Mouse (Mus musculus): Measurements from ENCODE around the gene Dnaaf1.
A peak's percentile ranks its signal among the peaks of the same experiment; 100 is the strongest.

Gene Dnaaf1

GRCm38 (mm10) chr8:119571135-119571534 is 3.9 kb upstream of the Dnaaf1 start:
- no peak for DNase-seq (ENCODE audit: low spot score in 2 of 2)

GRCm38 (mm10) chr8:119572411-119572810 is 2.6 kb upstream of the Dnaaf1 start:
- DNase-seq (ENCODE audit: low spot score in 2 of 2) = no peak

- no peak for DNase-seq (ENCODE audit: low spot score in 2 of 2)
Observed at GRCm38 (mm10) chr8:119575366-119575726, 311 bp downstream of the Dnaaf1 start.

DNA sequence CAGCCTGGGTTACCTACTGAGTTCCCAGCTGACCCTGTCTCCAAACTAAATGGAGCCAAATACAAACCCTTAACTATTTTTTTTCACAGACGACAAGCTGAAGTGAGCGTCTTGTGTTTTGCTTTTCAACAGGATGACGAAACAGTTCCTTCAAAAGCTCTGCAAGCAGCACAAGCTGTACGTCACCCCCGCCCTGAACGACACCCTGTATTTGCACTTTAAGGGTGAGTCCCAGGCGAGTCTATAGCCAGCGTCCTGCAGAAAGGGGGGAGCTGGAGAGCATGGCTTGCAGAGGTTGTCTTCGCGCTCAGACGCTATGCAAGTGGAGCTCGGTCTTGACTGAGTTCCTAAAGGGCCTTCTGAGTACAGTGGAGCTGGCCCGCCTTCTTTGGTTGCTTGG is 4.1 kb downstream of the Dnaaf1 start:
- DNase-seq (ENCODE audit: low spot score in 2 of 2) = no peak

- no peak for DNase-seq (ENCODE audit: low spot score in 2 of 2)
Observed at GRCm38 (mm10) chr8:119580441-119581161, 5.6 kb downstream of the Dnaaf1 start.

GRCm38 (mm10) chr8:119585901-119586300 is 10.9 kb downstream of the Dnaaf1 start:
- DNase-seq (ENCODE audit: low spot score in 2 of 2) = no peak

DNA sequence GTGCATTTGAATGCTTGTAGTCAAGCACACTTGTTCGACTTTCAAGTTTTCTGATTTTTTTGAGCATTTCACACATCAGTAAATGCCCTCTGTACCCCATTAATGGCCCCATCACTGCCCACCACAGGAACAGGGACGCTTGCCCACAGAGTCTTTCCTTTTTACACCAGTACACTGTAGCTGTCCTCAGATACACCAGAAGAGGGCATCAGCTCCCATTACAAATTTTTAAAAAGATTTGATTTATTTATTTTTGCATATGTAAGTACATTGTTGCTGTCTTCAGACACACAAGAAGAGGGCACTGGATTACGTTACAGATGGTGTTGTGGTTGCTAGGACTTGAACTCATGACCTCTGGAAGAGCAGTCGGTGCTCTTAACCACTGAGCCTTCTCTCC is 13.3 kb downstream of the Dnaaf1 start:
- DNase-seq (ENCODE audit: low spot score in 2 of 2) = no peak

DNA sequence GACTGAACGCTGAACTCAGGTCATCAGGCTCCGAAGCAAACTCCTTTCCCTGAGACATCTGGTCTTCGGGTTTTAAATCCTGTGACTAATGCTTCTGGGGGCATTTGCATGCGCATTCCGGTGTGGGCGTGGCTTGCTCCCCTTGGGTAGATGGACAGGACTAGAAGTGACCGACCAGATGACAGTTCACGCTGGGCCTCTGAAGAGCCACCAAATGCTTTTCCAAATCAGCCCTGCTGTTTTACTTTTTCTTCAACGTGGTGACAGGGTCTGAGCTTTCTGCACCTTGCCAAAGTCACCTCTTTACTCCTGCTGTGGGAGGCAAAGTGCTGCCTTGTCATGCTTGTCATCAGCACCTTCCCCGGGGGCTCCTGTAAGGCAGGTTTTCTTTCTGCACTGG is 13.8 kb downstream of the Dnaaf1 start:
- no peak for DNase-seq (ENCODE audit: low spot score in 2 of 2)

DNA sequence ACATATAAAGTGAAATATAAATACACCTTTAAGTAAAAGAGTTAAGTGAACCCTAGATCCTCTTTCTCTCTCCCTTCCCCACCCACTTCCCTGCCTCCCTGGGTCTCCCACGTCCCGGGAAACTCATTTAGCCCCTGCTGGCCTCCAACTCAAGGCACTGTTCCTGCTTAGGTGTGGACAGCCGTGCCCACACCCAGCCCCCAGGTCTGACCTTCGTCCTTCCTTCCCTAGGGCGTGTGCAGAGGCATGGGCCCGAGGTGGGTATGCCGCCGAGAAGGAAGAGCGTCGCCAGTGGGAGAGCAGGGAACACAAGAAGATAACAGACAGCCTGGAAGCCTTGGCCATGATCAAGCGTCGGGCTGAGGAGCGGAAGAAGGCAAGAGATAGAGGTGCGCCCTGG is 15.3 kb downstream of the Dnaaf1 start:
- no peak for DNase-seq (ENCODE audit: low spot score in 2 of 2)

DNA sequence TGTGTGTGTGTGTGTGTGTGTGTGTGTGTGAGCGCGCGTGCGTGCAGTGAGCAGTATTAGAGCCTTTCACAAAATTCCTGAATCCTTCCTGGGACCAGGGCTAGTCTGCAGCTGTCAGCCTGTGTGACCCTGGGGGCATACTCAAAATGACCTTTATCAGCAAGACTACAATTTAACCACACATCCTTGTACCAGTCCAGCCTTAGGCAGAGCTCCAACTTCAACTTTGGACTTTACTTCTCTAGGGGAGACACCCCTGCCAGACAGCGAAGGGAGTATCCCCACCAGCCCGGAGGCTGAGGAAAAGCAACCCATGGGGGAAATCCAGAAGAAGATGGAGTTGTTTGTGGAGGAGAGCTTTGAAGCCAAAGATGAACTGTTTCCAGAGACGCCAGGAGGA is 16.4 kb downstream of the Dnaaf1 start:
- no peak for DNase-seq (ENCODE audit: low spot score in 2 of 2)

DNA sequence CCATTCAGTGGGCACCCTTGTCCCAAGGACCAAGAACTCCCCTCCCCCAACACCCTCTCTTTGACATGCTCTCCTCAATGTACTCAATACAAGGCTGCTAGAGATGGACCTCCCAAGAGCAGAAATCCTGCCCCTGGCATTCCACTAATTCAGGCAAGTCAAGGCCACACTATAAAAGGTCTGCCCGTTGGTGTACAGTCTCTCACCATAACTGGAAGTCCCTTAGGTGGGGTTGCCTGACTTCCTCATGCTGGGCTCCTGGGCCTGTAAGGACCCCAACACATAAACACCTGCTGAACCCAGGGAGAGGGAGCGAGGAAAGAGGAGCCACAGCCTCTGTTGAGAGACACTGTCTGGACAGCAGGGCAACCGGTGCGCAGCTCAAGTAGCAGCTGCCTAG is 28.7 kb downstream of the Dnaaf1 start:
- DNase-seq (ENCODE audit: low spot score in 2 of 2) = no peak

DNA sequence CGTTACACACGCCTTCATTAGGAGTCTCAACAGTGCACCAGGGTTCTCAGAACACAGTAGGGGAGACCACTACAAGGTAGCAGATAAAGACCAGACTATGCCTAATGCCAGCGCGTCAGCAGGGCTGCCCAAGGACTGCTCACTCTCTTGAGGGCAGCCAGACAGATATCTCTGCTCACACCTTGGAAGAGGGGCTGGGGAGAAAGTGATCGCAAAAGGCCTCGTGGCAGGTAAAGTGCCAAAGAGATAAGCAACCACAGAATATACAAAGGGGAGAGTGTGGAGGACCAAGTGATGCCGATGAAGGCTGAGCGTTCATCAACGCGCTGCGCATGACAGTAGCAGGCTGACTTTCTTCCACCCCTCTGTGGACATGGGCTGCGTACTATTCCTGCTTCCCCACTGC is 29.4 kb downstream of the Dnaaf1 start:
- DNase-seq (ENCODE audit: low spot score in 2 of 2) = no peak

- DNase-seq (ENCODE audit: low spot score in 2 of 2) = peak; percentile 96
Observed at GRCm38 (mm10) chr8:119604996-119605395, 30.0 kb downstream of the Dnaaf1 start, which contains the start of gene Taf1c. Gene Taf1c, minus strand, starts transcription at chr8:119605222.

DNA sequence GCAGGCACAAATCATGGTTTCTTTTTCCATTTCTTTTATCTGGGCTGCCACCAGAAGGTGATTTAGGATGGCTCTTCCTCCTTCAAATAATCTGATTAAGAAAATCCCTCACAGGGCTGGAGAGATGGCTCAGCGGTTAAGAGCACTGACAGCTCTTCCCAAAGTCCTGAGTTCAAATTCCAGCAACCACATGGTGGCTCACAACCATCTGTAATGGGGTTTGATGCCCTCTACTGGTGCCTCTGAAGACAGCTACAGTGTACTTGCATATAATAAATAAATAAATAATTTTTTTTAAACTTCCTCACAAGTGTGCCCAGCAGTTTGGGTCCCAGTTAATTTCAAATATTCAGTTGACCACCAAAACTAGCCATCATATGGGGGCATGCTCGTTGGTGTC is 31.2 kb downstream of the Dnaaf1 start:
- DNase-seq (ENCODE audit: low spot score in 2 of 2) = no peak

DNA sequence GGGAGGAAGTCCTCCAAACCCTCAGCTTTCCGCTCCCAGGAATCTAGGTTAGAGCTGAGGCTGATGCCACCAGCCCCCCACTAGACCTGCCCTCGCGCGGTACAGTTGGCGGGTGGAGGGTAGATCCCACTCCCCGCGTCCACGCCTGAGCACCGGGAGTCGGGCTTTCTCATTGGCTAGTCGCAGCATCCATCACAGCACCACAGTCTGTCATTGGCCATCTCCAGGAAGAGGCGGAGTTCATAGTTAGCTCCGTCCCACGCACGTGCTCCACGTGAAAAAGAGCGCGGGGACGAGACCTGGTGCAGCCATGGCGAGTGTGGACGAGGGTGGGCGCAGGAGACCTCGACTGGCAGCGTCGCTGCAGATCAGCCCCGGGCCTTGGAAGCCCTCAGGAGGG is 37.4 kb downstream of the Dnaaf1 start, which contains the start of gene Adad2:
Gene Adad2, plus strand, starts transcription at position 277 of the 400 bp plus-strand sequence.
- no peak for DNase-seq (ENCODE audit: low spot score in 2 of 2)

- no peak for DNase-seq (ENCODE audit: low spot score in 2 of 2)
Observed at GRCm38 (mm10) chr8:119615096-119615495, 40.1 kb downstream of the Dnaaf1 start.

GRCm38 (mm10) chr8:119616358-119616757 is 41.3 kb downstream of the Dnaaf1 start:
- no peak for DNase-seq (ENCODE audit: low spot score in 2 of 2)

DNA sequence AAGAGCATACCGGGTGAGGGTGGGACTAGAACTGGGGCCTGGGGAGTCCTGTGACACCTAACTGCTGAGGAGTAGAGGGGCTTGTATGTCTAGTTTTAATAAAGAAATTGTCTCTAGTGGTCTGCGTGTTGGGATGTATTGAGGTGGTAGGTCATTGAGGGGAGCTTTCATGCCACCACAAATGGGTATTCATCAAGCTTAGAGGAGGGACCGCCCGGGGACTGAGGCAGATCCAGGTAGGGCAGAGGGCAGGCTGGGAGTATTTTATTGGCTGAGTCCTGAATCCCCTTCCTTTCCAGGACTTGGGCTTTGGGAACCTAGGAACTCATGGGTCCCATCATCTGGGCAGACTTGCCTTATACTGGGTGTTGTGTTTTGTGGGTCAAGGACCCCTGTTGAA is 41.8 kb downstream of the Dnaaf1 start:
- DNase-seq (ENCODE audit: low spot score in 2 of 2) = no peak

DNA sequence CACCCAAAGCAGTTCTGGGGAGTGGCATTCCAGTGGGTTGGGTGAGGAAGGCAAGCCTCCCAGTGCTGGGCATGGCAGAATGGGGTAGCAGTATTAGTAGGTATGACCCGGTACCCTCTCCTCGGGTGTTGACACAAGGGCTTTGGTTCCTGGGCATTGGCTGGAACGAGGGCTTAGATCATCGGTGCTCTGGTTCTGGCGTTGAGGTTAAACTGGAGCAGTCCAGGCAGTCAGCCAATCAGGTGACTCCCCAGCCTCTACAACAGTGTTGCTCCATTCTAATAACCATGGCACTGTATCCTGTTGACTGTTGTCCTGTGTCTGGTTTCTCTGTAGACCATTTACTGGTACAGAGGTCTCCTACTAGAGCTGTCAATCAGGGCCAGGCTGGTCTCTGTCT is 42.6 kb downstream of the Dnaaf1 start:
- no peak for DNase-seq (ENCODE audit: low spot score in 2 of 2)

- DNase-seq (ENCODE audit: low spot score in 2 of 2) = no peak
Observed at GRCm38 (mm10) chr8:119618887-119619286, 43.9 kb downstream of the Dnaaf1 start.

- no peak for DNase-seq (ENCODE audit: low spot score in 2 of 2)
Observed at GRCm38 (mm10) chr8:119620116-119620840, 45.2 kb downstream of the Dnaaf1 start.

- DNase-seq (ENCODE audit: low spot score in 2 of 2) = no peak
Observed at GRCm38 (mm10) chr8:119620848-119621465, 45.9 kb downstream of the Dnaaf1 start.

- DNase-seq (ENCODE audit: low spot score in 2 of 2) = no peak
Observed at GRCm38 (mm10) chr8:119622555-119622954, 47.5 kb downstream of the Dnaaf1 start.

All from right cerebral cortex, adult 2 months (tissue).